ENCODE assay signal across 11 mouse cellular contexts in genomic region chr9:117156330-117156905, GRCm38 (mm10).
DNase-seq lines count a peak whose midpoint lies in the region; ATAC-seq and TF ChIP-seq lines count a peak whose summit lies in the region.
"Had no signal": no experiment of that assay in that cellular context is flagged by ENCODE, and none has a peak within 500 bp of the region (broad histone marks: within the 10 kb centered on the region; RNA-seq: fewer than 3 reads in every experiment).

No protein-coding gene starts in this region.

- H3K36me3 ChIP-seq in heart, postnatal 0 days (replicated peaks; ENCODE audit: control insufficient read depth, insufficient read depth, low read length) = no peaks in the 10 kb centered on the region
- no peaks in the 10 kb centered on the region for H3K36me3 ChIP-seq in heart, adult 2 months (ENCODE audit: control insufficient read depth, insufficient read depth, low read length)
- H3K36me3 ChIP-seq in midbrain, embryonic 14.5 days (ENCODE audit: control insufficient read depth, insufficient read depth, low read length) = no peaks in the 10 kb centered on the region
- H3K36me3 ChIP-seq in midbrain, postnatal 0 days (ENCODE audit: insufficient read depth, low read length) = no peaks in the 10 kb centered on the region
- H3K36me3 ChIP-seq in intestine, embryonic 16.5 days (ENCODE audit: control insufficient read depth, insufficient read depth, low read length) = no peaks in the 10 kb centered on the region

- no peaks in the 10 kb centered on the region for H3K79me2 ChIP-seq in heart, adult 2 months (replicated peaks; ENCODE audit: control insufficient read depth, insufficient read depth, low read length)

- peaks cover 5% of the 10 kb centered on the region; the same call in 1 of the 2 replicates for H3K4me1 ChIP-seq in heart, postnatal 0 days (ENCODE audit: control insufficient read depth, insufficient read depth)
- H3K4me1 ChIP-seq in heart, adult 2 months (ENCODE audit: control insufficient read depth, insufficient read depth, low read length) = no peaks in the 10 kb centered on the region; the same call in 1 of the 2 replicates
- peaks cover 6% of the 10 kb centered on the region; the same call in 1 of the 2 replicates for H3K4me1 ChIP-seq in midbrain, embryonic 14.5 days (ENCODE audit: control insufficient read depth, insufficient read depth, low read length)
- H3K4me1 ChIP-seq in midbrain, postnatal 0 days (ENCODE audit: insufficient read depth, low read length) = no peaks in the 10 kb centered on the region
- peaks cover 18% of the 10 kb centered on the region; the same call in 1 of the 2 replicates for H3K4me1 ChIP-seq in intestine, embryonic 16.5 days (ENCODE audit: control insufficient read depth, insufficient read depth, low read length)
- H3K4me1 ChIP-seq: megakaryocyte, embryonic 14.5 days had no signal

- no peak for TF ChIP-seq EP300 in heart, postnatal 0 days (IDR thresholded peaks at IDR 0.05; ENCODE audit: low read depth)
- no peak for TF ChIP-seq EP300 in heart, adult 2 months (IDR thresholded peaks at IDR 0.05; ENCODE audit: insufficient read depth, low read depth, low read length)

- no peak for TF ChIP-seq POLR2A in heart, adult 2 months (IDR thresholded peaks at IDR 0.05; ENCODE audit: insufficient read depth, low read depth, low read length)

- H3K9ac ChIP-seq in heart, postnatal 0 days (replicated peaks; ENCODE audit: low read depth, low read length) = no peak overlapping the region
- no peak overlapping the region for H3K9ac ChIP-seq in heart, adult 2 months (ENCODE audit: low read depth, low read length)
- 0 out of 2 replicates have a peak overlapping the region, but pooled peaks have one; percentile 16 for H3K9ac ChIP-seq in midbrain, embryonic 14.5 days (replicated peaks; ENCODE audit: low read length)
- no peak overlapping the region for H3K9ac ChIP-seq in midbrain, postnatal 0 days (replicated peaks; ENCODE audit: low read length, poor library complexity, severe bottlenecking)
- H3K9ac ChIP-seq in intestine, embryonic 16.5 days (ENCODE audit: low read depth, low read length) = no peak overlapping the region
- H3K9ac ChIP-seq: limb, embryonic 12.5 days had no signal

- 0 out of 2 replicates have a peak overlapping the region, but pooled peaks have one; percentile 8 for H3K27ac ChIP-seq in heart, postnatal 0 days (ENCODE audit: low read depth)
- H3K27ac ChIP-seq in heart, adult 2 months = no peak overlapping the region
- no peak overlapping the region for H3K27ac ChIP-seq in midbrain, embryonic 14.5 days (replicated peaks; ENCODE audit: low read depth, low read length)
- H3K27ac ChIP-seq in midbrain, postnatal 0 days (ENCODE audit: low read depth, low read length) = no peak overlapping the region
- H3K27ac ChIP-seq in intestine, embryonic 16.5 days (ENCODE audit: low read length) = peak overlapping the region; percentile 31
- H3K27ac ChIP-seq: limb, embryonic 12.5 days had no signal

- H3K27me3 ChIP-seq in heart, postnatal 0 days (ENCODE audit: control insufficient read depth, insufficient read depth, low read length) = no peaks in the 10 kb centered on the region
- no peaks in the 10 kb centered on the region for H3K27me3 ChIP-seq in heart, adult 2 months (ENCODE audit: control insufficient read depth, insufficient read depth, low read length)
- H3K27me3 ChIP-seq in midbrain, embryonic 14.5 days (ENCODE audit: control insufficient read depth, insufficient read depth, low read length) = no peaks in the 10 kb centered on the region
- H3K27me3 ChIP-seq in midbrain, postnatal 0 days (ENCODE audit: insufficient read depth, low read length) = no peaks in the 10 kb centered on the region
- H3K27me3 ChIP-seq in intestine, embryonic 16.5 days (replicated peaks; ENCODE audit: control insufficient read depth, insufficient read depth, low read length) = no peaks in the 10 kb centered on the region
- H3K27me3 ChIP-seq: limb, embryonic 12.5 days; megakaryocyte, embryonic 14.5 days had no signal

- no peak for TF ChIP-seq CTCF in heart, postnatal 0 days (IDR thresholded peaks at IDR 0.05; ENCODE audit: low read depth)
- TF ChIP-seq CTCF in heart, adult 2 months (IDR thresholded peaks at IDR 0.05) = no peak
- no peak for TF ChIP-seq CTCF in midbrain, postnatal 0 days (IDR thresholded peaks at IDR 0.05)

- H3K4me2 ChIP-seq in heart, postnatal 0 days (ENCODE audit: low read depth, low read length) = no peak overlapping the region
- no peak overlapping the region for H3K4me2 ChIP-seq in midbrain, embryonic 14.5 days (ENCODE audit: low read length)
- no peak overlapping the region for H3K4me2 ChIP-seq in midbrain, postnatal 0 days (ENCODE audit: low read depth, low read length, poor library complexity, severe bottlenecking)
- H3K4me2 ChIP-seq in intestine, embryonic 16.5 days (ENCODE audit: low read depth, low read length) = no peak overlapping the region
- H3K4me2 ChIP-seq: limb, embryonic 12.5 days had no signal

- WGBS in heart, postnatal 0 days = 57% methylated on average over 9 of the region's 9 CpGs
- 59% methylated on average over 9 of the region's 9 CpGs for WGBS in heart, adult 2 months
- 75% methylated on average over 9 of the region's 9 CpGs for WGBS in midbrain, embryonic 14.5 days
- WGBS in midbrain, postnatal 0 days = 82% methylated on average over 9 of the region's 9 CpGs
- WGBS in intestine, embryonic 16.5 days = 58% methylated on average over 9 of the region's 9 CpGs

- H3K9me3 ChIP-seq in heart, postnatal 0 days (replicated peaks; ENCODE audit: control insufficient read depth, low read length) = no peaks in the 10 kb centered on the region
- H3K9me3 ChIP-seq in midbrain, embryonic 14.5 days (ENCODE audit: control insufficient read depth, low read length) = no peaks in the 10 kb centered on the region
- no peaks in the 10 kb centered on the region for H3K9me3 ChIP-seq in midbrain, postnatal 0 days (ENCODE audit: low read length)
- no peaks in the 10 kb centered on the region for H3K9me3 ChIP-seq in intestine, embryonic 16.5 days (ENCODE audit: control insufficient read depth, low read length)
- H3K9me3 ChIP-seq: limb, embryonic 12.5 days had no signal

- H3K4me3 ChIP-seq in heart, postnatal 0 days (ENCODE audit: low read depth, low read length) = no peak overlapping the region
- H3K4me3 ChIP-seq in heart, adult 2 months = no peak overlapping the region
- no peak overlapping the region for H3K4me3 ChIP-seq in midbrain, embryonic 14.5 days (replicated peaks; ENCODE audit: low read depth, low read length)
- no peak overlapping the region for H3K4me3 ChIP-seq in midbrain, postnatal 0 days (ENCODE audit: low read depth, low read length)
- no peak overlapping the region for H3K4me3 ChIP-seq in intestine, embryonic 16.5 days (ENCODE audit: low read length)
- H3K4me3 ChIP-seq: limb, embryonic 12.5 days; megakaryocyte, embryonic 14.5 days had no signal

- no peak for DNase-seq in heart, postnatal 0 days (ENCODE audit: low spot score)
- no peak for DNase-seq in heart, adult 2 months
- no peak for DNase-seq in midbrain, embryonic 14.5 days
- no peak for DNase-seq in midbrain, postnatal 0 days (ENCODE audit: low spot score)
- no peak for DNase-seq in left cerebral cortex, adult 18-20 months (ENCODE audit: low spot score in 2 of 2)
- DNase-seq in right cerebral cortex, postnatal 25 days = no peak
- DNase-seq in thymus, postnatal 14 days = no peak
- DNase-seq: heart, postnatal 14 days had no signal

- ATAC-seq in heart, postnatal 0 days (ENCODE audit: insufficient read depth, low read depth) = no peak
- no peak for ATAC-seq in midbrain, embryonic 14.5 days (ENCODE audit: low FRiP score, low TSS enrichment)
- ATAC-seq in midbrain, postnatal 0 days (ENCODE audit: low FRiP score) = no peak
- ATAC-seq in intestine, embryonic 16.5 days = no peak

- intact Hi-C loops in heart, adult 2 months (cut with DNase I) = no loop called here

Comparison
In these comparisons a context has a peak if more than half of its experiments do, and no peak if none do; other contexts are left out.
1. H3K27ac ChIP-seq: peak in heart, postnatal 0 days (single experiment) and intestine, embryonic 16.5 days (single experiment); none in heart, adult 2 months (single experiment), midbrain, embryonic 14.5 days (single experiment) and midbrain, postnatal 0 days (single experiment).